Mouse (Mus musculus) embryonic fibroblast, embryonic 13.5 days (primary cell): ENCODE measurements around the gene Stk17b.

Experiments
- CTCF ChIP-seq: IDR thresholded peaks from 2 replicates; pipeline ENCODE4 v1.5.1; 2011; ENCODE audit warnings: mild to moderate bottlenecking, control low read depth, low read length, moderate library complexity, borderline replicate concordance; ENCODE audit not compliant: insufficient read depth
- POLR2A ChIP-seq: IDR thresholded peaks from 2 replicates; pipeline ENCODE4 v1.6.1; 2011; ENCODE audit warnings: low read depth, mild to moderate bottlenecking, control low read depth, low read length, moderate library complexity

GRCm38 (mm10) chr1:53741742-53742458 is 43.1 kb downstream of the Stk17b start:
- TF ChIP-seq POLR2A (no peak), CTCF (no peak)
